Mouse (Mus musculus) gastrocnemius, adult 8-10 months (tissue): ENCODE results near the gene Btbd35f1. TPM values are rescaled to one million over a fixed set of nuclear protein-coding genes. Genes with fewer than 3 reads are reported as not detected.
"Not testable (repeated sequence)": the region's sequence is repeated elsewhere in the genome, so short reads cannot be mapped to it uniquely, and the experiment has no call there.

Experiments used
- DNase-seq, 2 experiments: peaks; one replicate each; pipeline ENCODE4 v3.0.0; 2022; ENCODE audit warnings: low spot score in 2 of 2
- total RNA-seq, 4 experiments: library from RNA; stranded (reverse); gene quantifications; 2 replicates each; pipeline ENCODE4 v1.2.4; 2022

Gene Btbd35f1
- not detected for total RNA-seq

DNA sequence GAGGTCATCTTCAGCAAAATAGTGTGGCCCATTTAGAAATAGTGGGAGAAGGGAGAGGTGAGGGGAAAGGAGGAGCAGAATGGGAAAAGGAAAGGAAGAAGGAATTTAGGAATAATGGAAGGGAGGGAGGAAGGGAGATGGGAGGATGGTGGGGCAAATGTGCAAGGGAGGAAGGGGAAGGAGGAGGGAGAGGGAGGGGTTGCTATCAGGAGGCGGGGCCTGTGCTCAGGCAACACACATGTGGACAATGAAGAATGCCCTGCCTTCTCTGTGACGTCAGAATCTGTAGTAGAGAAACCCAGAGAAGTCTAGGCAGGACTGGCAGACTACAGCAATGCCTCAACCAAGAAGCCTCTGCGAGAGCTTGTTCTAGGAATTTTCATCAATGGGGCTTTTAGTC lies at the start of gene Btbd35f1:
Gene Btbd35f1 (plus strand): TSS at position 301 of the 400 bp plus-strand sequence.
- DNase-seq = not testable (repeated sequence)

GRCm38 (mm10) chrX:32590878-32591542 lies 31.2 kb downstream of the Btbd35f1 start:
- DNase-seq = not testable (repeated sequence)

- DNase-seq = peak in 1 of 2 experiments; percentile 15
Measured at GRCm38 (mm10) chrX:32601008-32601407, 41.2 kb downstream of the Btbd35f1 start.

- not testable (repeated sequence) for DNase-seq
Measured at GRCm38 (mm10) chrX:32601425-32601824, 41.6 kb downstream of the Btbd35f1 start.

Other genes starting within 250 kb of the Btbd35f1 start
- gene Gm5926, start 90.7 kb downstream of the Btbd35f1 start, total RNA-seq = not detected
- not detected for gene Btbd35f21, start 166.1 kb downstream of the Btbd35f1 start, total RNA-seq